Mouse (Mus musculus) liver, embryonic 14.5 days (tissue): Measurements from ENCODE around the gene Dusp22. TPM values are rescaled to one million over a fixed set of nuclear protein-coding genes. Genes with fewer than 3 reads are reported as not detected.

Experiments
- ATAC-seq: fragments of 200-750 bp; cut with Nextera tagmentation; 2 replicates; pipeline ENCODE4 v1.8.0; 2017; ENCODE audit warnings: moderate number of reproducible peaks, mild to moderate bottlenecking, moderate library complexity; ENCODE audit not compliant: insufficient read depth
- DNase-seq, 3 experiments: peaks; one replicate each; pipeline ENCODE4 v3.0.0-alpha.2; 2012 to 2013; ENCODE audit warnings: low read depth in 3 of 3, low spot score in 3 of 3
- H3K27ac ChIP-seq: fragments of 300-500 bp; sonication (generic); 2 replicates; pipeline ENCODE4 v1.5.1; 2014; ENCODE audit warnings: moderate library complexity, mild to moderate bottlenecking, control low read depth, inconsistent platforms
- H3K27me3 ChIP-seq: fragments of 300-500 bp; sonication (generic); 2 replicates; pipeline ENCODE4 v1.6.1; 2014; ENCODE audit warnings: mild to moderate bottlenecking, low read length, moderate library complexity; ENCODE audit not compliant: control insufficient read depth, insufficient read depth
- H3K36me3 ChIP-seq: fragments of 300-500 bp; sonication (generic); replicated peaks from 2 replicates; pipeline ENCODE4 v1.6.1; 2014; ENCODE audit warnings: low read depth; ENCODE audit not compliant: control insufficient read depth, insufficient read depth
- H3K4me1 ChIP-seq, 2 experiments: fragments of 200-500 bp in 1 of 2; fragments of 300-500 bp in 1 of 2; sonication (generic) in 1 of 2; replicated peaks; 2 replicates each; pipeline ENCODE4 v1.6.1; 2012 to 2014; ENCODE audit warnings: antibody characterized with exemption in 1 of 2, inconsistent platforms in 1 of 2, low read length in 1 of 2; ENCODE audit not compliant: control insufficient read depth in 2 of 2, insufficient read depth in 2 of 2
- H3K4me2 ChIP-seq: fragments of 300-500 bp; sonication (generic); 2 replicates; pipeline ENCODE4 v1.6.1; 2014; ENCODE audit warnings: low read depth, mild to moderate bottlenecking, control low read depth, moderate library complexity
- H3K4me3 ChIP-seq, 2 experiments: fragments of 200-500 bp in 1 of 2; fragments of 300-500 bp in 1 of 2; sonication (generic) in 1 of 2; 2 replicates each; pipeline ENCODE4 v1.5.1; 2012 to 2014; ENCODE audit warnings: low read depth in 2 of 2, low read length in 2 of 2, mild to moderate bottlenecking in 2 of 2, control low read depth in 1 of 2, inconsistent platforms in 1 of 2, moderate library complexity in 1 of 2; ENCODE audit not compliant: insufficient read depth in 1 of 2
- H3K9ac ChIP-seq: fragments of 300-500 bp; sonication (generic); replicated peaks from 2 replicates; pipeline ENCODE4 v1.6.1; 2014; ENCODE audit warnings: mild to moderate bottlenecking, control low read depth, moderate library complexity
- H3K9me3 ChIP-seq: fragments of 300-500 bp; sonication (generic); 2 replicates; pipeline ENCODE4 v1.6.1; 2016; ENCODE audit warnings: low read length, mixed read lengths; ENCODE audit not compliant: control insufficient read depth
- CTCF ChIP-seq: IDR thresholded peaks from 2 replicates; pipeline ENCODE4 v1.5.1; 2016; ENCODE audit warnings: antibody characterized with exemption, low read depth, control low read depth
- EP300 ChIP-seq: IDR thresholded peaks from 2 replicates; pipeline ENCODE4 v1.6.1; 2016; ENCODE audit warnings: antibody characterized with exemption, low read depth
- WGBS: fragments of 180-500 bp; shearing (Covaris S2); extraction: QIAGEN DNeasy Blood & Tissue Kit; methylation state at CpG from one replicate; pipeline ENCODE4 v1.1.7; 2014; ENCODE audit not compliant: insufficient replicate concordance; 5-methylcytosine and 5-hydroxymethylcytosine counted together
- polyA plus RNA-seq, 2 experiments: library from polyadenylated mRNA; depleted of rRNA in 1 of 2; stranded (reverse) in 1 of 2; unstranded in 1 of 2; fragments of >200 nt; fragmentation: Nextera tagmentation in 1 of 2; extraction: Ambion mirVana in 1 of 2; gene quantifications; 2 replicates each; pipeline versions ENCODE4 v1.2.1 to v1.2.3; 2012 to 2014

Gene Dusp22
- polyA plus RNA-seq, 2 experiments = 3.8 to 6.1 TPM

DNA sequence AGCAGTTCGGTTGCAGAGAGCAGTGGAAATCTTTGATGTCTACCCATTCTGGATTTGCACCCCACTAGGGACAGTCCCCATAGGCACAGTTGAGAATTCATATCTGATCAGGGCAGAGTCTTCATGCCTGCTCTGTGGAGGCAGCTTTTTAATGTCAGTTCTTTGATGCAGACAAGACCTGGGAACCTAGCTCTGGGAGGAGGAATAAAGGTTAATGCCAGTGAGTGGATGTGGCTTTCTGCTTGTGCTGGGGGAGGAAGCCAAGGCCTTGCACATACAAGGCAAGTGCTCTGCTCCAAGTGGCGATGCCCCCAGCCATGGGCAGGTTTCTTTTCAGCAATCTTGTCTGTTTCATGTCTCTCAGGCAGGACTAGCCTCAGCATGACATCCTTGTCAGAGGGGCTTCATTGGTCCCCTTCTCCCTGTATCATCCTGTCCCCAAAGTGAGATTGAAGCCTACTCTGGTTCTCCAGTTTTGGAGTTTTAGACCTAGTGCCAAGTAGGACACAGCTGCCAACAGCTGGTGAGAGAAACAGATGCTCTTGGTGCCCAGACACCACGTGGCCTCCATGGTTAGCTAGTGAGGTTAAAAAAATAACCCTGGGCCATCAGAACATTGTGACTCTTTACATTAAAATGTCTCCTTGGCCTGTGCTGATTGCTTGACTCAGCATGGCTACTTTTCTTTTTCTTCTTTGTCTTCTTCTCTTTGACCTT lies 100.7 kb downstream of the Dusp22 start:
- ATAC-seq (no peak), DNase-seq (no peak)
- Histone ChIP-seq H3K4me1 (no peaks in the 10 kb centered on the region), H3K27me3 (no peaks in the 10 kb centered on the region), H3K4me3 (no peak overlapping the region), H3K27ac (no peak overlapping the region), H3K9me3 (no peaks in the 10 kb centered on the region), H3K36me3 (no peaks in the 10 kb centered on the region), H3K4me2 (no peak overlapping the region), H3K9ac (no peak overlapping the region)
- 50% methylated on average over 3 of the region's 3 CpGs for WGBS
- TF ChIP-seq EP300 = no peak
- no peak for TF ChIP-seq CTCF

Other genes starting within 250 kb of the Dusp22 start
- 60.7 and 85.4 TPM in 2 replicates for gene Uqcrfs1, start 114.6 kb upstream of the Dusp22 start, polyA plus RNA-seq (2012; rRNA removed)
- gene Uqcrfs1, start 114.6 kb upstream of the Dusp22 start, polyA plus RNA-seq (2014; fragmentation: Nextera tagmentation; extraction: Ambion mirVana) = 178 and 190 TPM in 2 replicates
- 0.06 and 0.08 TPM in 2 replicates for gene Irf4, start 89.2 kb downstream of the Dusp22 start, polyA plus RNA-seq (2012; rRNA removed)
- 0.09 and 0.11 TPM in 2 replicates for gene Irf4, start 89.2 kb downstream of the Dusp22 start, polyA plus RNA-seq (2014; fragmentation: Nextera tagmentation; extraction: Ambion mirVana)